Mouse (Mus musculus) neural tube, embryonic 10.5 days (tissue): ENCODE measurements at regions not wholly inside any gene's neighbourhood (a gene's known extent, or its start where the extent isn't known, plus 50 kb on each side); places are given as distances from the start of the nearest gene placed in this dataset.
"Not testable (repeated sequence)": the region's sequence is repeated elsewhere in the genome, so short reads cannot be mapped to it uniquely, and the experiment has no call there.

Experiments
- DNase-seq: peaks from one replicate; pipeline ENCODE4 v3.0.0-alpha.2; 2017; ENCODE audit warnings: low spot score; ENCODE audit errors: extremely low spot score

GRCm38 (mm10) chr5:40908803-40909202, 799.2 kb downstream of the Rab28 start:
- DNase-seq, result no peak

GRCm38 (mm10) chr5:40901742-40902141, 806.2 kb downstream of the Rab28 start:
- DNase-seq, result no peak

- no peak for DNase-seq
These were observed 825.1 kb downstream of the Rab28 start for GRCm38 (mm10) chr5:40882886-40883285.

- no peak for DNase-seq
These were observed 830.2 kb downstream of the Rab28 start for GRCm38 (mm10) chr5:40877756-40878155.

- DNase-seq, result not testable (repeated sequence)
These were observed 845.6 kb downstream of the Rab28 start for GRCm38 (mm10) chr5:40862349-40862748.
